Mouse (Mus musculus): Measurements from ENCODE around the gene Ablim2.

Ablim2 gene

DNA sequence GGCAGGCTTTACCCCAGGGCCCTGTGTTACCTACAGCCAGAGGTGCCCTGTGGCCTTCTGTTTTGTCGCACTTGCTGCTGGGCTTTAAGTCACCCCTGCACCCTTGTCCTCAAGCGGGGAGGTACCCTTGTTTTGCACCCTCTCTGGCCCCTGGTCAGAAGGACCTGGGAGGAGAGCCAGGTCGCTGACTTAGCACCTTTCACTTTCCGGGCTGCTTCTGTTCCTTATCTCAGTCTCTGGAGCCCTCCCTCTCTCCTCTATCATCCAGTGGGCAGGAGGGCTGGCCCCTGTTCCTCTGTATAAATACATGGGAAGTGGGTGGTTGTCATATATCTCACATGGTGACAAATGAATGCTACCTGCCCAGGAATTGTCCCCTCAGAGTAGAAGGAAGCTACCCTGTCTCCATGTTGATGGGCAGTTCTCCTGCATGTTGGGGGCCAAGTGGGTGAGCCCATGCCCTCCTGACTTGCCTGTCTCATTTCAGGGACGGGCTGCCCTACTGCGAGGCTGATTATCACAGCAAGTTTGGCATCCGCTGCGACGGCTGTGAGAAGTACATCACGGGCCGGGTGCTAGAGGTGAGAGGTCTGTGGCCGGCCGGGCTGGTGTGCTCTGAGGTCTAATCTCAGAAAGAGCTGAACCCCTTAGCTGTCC lies 54.1 kb downstream of the Ablim2 start:
- no peak for DNase-seq (ENCODE audit: low spot score in 2 of 2)

DNA sequence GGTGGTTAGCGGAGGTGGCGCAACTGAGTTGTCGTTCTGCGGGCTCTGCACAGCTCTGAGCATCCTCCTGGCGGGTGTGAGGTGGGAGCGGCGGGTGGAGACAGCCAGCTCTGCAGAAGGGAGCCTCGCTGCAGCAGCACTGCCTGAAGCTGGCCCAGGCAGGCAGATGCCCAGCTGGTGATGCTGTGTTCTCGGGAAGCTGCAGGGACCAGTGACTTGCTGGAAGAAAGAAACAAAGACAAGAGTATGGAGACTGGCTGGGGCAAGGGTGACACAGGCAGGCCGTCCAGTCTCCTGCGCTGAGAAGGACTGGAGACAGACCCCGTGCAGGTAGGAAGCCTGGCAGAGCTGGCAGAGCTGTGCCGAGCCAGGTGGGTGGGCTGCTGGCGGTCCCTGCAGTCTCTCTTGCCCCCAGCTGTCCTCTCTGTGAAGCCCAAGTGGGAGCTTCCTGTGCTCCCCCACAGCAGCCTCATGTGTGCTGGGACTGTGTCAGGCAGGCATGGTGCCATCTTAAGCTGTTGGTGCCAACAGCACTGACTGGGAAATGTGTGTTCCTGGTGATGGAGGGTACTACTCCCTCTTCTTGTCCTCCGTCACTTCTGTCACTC lies 56.8 kb downstream of the Ablim2 start:
- DNase-seq (ENCODE audit: low spot score in 2 of 2): peak in 1 of 2 experiments; percentile 50

DNA sequence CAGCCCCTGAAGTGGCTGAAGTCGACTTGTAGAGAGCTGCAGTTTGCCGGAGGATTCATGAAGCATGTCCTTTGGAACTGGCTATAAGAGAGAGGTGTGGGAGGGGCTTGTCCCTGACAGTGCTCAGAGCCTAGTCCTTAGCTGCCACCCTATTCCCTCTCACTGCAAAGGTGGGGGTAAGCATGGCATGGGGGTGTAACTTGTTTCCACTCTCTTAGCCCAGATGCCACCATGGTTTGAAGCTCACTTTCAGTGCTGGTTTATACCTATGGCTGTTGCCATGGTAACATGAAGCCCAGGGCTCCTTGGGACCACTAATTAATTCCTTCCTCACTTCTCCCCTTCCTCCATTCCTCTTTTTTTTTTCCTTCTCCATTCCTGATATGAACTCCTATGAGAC lies 57.4 kb downstream of the Ablim2 start:
- no peak for DNase-seq (ENCODE audit: low spot score in 2 of 2)

DNA sequence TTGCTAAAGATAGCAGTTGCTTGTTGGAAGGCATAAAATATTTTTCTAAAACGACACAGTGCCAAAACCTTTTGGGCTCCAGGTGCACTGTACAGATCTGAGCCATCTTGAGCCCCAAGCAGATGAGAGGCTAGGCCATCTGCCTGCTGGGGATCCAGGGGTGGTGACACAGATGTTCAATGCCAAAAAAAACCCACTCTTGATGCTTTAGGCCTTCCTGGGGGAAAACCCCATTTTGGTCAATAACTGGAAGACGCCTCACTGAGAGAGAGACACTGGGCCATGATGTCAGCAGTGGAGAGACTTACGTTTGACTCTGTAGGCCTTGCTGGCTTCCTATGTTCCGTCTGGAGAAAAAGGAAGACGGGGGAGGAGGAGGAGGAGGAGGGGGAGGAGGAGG lies 59.6 kb downstream of the Ablim2 start:
- no peak for DNase-seq (ENCODE audit: low spot score in 2 of 2)

DNA sequence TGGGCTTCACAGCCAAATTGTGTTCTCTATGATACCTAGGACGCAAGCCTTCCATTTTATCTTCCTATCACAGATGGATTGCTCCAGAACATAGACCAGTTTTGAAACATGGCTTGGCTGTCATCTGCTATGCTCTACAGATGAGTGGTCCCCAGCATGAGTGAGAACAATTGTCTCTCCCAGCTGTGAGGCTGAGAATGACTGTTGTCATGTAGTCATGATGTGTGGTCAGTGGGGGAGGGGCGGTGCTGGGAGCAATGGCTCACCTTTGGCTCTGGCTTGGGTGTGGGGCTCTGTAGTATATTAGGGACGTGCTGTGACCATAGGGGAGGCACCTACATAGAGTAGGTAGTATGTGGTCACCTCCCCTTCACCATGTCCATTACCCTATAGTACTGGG lies 60.2 kb downstream of the Ablim2 start:
- DNase-seq (ENCODE audit: low spot score in 2 of 2): no peak

DNA sequence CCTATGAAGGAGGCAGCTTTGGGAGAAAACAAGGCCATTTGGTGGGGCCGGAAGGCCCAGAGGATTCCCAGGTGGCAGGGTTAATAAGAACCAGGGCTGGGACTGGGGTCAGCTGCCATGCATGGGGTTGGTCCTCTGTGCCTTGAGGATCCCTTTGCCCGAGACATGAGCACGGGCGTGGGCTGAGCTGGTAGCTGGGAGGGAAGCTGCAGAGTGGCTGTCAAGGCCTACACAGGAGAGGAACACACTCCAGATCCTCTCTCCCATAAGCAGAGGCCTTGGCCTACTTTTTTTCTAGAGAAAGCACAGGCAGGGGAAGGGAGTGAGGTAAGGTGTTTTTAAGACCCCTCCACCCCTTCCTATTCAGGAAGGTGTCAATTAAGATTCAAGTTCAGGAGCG lies 65.0 kb downstream of the Ablim2 start:
- DNase-seq (ENCODE audit: low spot score in 2 of 2): no peak

DNA sequence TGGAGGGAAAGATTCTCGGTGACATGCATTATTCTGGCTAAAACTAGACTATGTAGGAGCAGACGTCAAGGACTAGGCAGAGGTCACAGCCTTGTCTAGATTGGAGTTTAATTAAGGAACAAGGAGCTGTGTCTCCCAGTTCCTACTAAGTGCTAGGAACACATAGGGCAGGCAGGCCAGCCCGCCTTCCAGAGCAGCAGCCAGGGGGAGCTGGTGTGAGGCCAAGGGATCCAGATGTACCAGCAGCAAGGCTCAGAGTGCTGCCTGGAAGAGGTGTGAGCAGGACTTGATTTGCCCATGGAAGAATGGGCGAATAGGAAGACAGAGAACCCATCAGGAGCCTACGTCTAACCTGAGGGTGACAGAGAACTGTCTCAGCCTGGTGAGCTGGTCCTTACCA lies 68.8 kb downstream of the Ablim2 start:
- DNase-seq (ENCODE audit: low spot score in 2 of 2): no peak

DNA sequence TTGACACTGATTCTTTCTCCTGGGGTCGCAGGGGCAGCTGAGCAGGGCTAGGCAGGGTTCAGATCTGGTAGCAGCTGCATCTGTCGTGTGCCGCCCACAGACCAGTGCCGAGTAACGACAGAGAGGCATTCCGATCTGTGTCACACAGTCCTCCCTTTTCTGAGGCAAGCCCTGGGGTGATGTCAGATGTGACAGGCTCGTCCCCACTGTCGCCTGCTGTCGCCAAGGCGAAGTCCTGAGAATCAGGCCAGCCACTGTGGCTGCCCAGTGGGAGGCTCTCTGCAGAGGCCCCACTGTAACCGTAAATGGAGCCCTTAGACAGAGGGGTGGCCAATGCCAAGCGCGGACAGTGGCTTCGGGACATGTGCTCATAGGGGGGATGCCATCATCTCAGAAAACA lies 69.4 kb downstream of the Ablim2 start:
- peak in 1 of 2 experiments; percentile 40 for DNase-seq (ENCODE audit: low spot score in 2 of 2)

DNA sequence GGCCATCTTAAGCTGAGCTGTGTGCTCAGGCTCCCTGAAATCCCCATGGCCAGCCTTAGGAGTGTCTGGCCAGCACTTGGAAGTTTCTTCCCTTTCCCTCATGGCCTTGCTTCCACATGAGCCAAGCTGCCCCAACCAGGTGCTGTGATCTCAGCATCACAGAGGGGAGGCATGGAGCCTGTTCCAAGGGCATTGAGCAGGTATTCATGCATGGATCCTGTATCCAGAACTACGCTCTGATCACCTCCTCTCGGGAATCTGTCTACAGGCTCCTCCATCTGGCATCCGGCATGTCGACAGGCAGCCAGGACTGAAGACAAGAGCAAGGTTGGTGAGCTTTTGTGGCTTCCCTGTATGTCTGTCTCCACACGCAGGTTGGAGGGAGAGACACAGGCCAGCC lies 70.2 kb downstream of the Ablim2 start:
- DNase-seq (ENCODE audit: low spot score in 2 of 2): no peak

DNA sequence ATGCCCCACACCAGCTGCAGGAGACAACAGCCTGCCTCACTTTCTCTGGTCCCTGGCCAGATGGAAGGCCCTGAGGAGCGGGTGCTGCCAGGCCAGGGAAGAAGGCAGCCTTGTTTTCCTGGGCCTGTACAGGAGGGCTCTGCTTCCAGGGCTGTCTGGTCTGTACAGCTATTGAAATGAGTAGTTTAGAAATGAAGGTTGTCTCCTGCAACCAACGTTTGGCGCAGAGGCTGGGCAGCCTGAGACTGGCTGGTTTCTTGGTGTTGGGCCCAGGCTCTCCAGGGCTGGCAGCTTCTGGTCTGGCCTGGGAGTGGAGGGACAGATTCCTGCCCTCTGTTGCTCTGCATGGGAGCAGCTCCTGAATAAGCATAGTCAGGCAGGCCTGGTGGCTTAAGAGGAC lies 72.4 kb downstream of the Ablim2 start:
- DNase-seq (ENCODE audit: low spot score in 2 of 2): peak in 1 of 2 experiments; percentile 51

DNA sequence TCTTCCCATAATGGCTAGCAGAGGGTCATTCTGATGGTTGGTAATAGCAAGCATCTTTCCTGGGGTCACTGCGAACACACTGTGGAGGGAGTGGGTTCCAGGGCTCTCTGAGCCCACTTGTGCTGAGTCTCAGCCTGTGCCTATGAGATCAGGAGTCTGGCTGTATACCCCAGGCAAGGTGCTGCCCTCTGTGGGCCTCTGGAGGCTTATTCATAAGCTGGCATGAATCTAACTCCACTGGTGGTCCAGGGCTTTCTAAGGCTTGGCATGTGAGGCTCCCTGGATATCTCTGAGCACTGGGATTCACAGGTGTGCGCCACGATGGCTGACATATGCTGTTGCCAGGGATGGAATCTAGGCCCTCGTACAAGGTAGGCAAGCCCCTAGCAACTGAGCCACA lies 76.2 kb downstream of the Ablim2 start:
- no peak for DNase-seq (ENCODE audit: low spot score in 2 of 2)

DNA sequence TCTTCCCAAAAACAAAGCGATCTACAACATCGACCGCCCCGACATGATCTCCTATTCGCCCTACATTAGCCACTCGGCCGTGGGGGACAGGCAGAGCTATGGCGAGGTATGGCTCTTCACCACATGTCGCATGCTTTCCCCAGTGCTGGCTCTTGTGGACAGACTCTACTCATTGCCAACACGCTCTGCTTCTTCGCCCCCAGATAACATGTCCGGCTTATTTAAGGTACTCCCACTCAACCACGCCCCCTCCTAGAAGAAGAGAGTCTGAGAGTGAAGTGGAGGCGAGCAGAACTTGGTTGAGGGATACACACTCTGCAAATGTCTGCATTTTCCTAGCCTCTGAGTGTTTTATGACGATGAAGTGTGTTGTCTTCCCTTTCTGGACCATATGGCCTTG lies 79.3 kb downstream of the Ablim2 start:
- DNase-seq (ENCODE audit: low spot score in 2 of 2): no peak

DNA sequence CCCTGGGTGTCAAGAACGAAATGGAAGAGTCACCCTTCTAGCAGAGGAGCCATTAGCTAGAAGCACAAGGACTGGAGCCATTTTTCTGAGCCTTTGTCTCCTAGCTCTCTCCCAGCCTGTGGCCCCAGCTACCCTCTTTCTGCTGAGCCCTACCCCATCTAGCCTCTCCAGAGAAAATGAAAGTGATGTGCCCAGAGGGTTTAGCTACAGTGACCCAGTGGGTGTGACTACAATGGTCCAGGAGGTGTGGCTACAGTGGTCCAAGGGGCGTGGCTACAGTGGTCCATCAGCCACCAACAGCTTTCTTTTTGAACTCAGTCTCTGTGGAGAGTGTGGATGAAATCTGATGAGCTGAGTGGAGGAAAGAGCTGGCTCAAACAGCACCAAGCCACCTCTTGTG lies 81.6 kb downstream of the Ablim2 start:
- no peak for DNase-seq (ENCODE audit: low spot score in 2 of 2)

DNA sequence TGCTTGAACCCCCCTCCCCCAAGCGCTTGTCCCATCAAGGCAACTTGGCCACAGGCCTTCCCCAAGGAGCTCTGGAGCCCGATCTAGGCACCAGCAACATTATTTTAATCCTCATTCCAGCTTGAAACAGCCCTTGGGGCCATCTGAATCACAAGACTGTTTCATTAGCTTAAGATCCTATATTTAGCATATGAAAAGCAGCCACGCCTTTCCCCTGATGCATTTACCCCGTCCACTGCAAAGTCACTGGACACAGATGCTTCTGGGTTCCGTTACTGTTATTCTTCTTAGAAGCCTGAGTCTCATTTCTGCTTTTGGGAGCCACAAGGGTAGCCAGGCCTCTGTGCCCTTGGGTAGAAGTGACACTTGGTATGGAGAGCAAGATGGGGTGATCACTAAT lies 93.8 kb downstream of the Ablim2 start:
- DNase-seq (ENCODE audit: low spot score in 2 of 2): no peak

DNA sequence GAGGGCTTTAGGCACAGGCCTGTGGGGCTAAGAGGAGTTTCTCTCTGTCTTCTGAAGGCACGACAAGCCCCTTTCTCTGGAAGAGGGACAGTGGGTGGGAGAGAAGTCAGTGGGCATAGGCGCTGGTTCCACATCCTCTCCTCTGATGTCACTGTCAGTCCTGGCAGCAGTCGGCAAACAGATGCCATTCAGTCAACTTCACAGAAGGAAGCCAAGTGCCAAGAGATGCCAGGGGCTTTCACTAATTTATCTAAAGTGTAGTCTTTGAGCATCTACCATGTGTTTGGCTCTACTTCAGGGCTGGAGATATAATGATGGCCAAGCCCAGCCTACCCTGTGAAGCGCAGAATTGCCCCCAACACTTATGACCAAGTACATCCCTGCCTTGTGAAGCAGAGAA lies 95.8 kb downstream of the Ablim2 start:
- no peak for DNase-seq (ENCODE audit: low spot score in 2 of 2)

DNA sequence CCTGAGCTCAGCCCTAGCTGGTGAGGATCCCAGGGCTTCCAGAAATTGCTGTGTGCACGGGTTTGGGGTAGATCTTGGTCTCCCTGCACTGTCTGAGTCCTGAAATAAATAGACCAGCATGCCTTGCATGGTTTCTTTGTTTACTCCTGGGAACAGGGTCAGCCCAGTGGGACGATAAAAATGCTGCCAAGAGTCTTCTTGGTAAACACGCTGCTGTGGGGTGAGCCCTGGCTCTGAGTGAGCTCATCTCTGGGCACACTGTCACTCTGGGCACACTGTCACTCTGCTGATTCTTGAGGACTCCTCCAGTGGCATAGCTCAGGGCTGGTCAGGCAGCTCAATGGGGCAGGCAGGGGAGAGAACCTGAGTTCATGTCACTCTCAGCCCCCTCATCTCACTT lies 98.6 kb downstream of the Ablim2 start:
- no peak for DNase-seq (ENCODE audit: low spot score in 2 of 2)

DNA sequence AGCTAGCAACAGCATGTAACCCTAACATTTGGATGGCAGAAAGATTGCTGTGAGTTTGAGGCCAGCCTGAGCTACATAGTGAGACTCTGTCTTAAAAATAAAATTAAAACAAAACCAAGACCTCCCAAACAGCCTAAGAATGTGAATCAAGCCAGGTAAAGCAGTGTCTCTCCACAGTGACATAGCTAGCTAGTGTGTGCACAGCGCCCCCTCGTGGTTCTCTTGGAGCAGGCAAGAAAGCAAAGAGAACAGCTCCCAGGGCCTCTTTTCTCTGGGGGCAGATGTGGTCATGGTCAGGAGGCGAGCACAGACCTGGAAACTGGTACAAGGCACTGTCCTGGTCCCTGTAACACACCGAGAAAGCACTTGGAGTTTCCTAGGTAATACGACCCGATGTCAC lies 100.4 kb downstream of the Ablim2 start:
- peak; percentile 59 to 77 for DNase-seq (ENCODE audit: low spot score in 2 of 2)

DNA sequence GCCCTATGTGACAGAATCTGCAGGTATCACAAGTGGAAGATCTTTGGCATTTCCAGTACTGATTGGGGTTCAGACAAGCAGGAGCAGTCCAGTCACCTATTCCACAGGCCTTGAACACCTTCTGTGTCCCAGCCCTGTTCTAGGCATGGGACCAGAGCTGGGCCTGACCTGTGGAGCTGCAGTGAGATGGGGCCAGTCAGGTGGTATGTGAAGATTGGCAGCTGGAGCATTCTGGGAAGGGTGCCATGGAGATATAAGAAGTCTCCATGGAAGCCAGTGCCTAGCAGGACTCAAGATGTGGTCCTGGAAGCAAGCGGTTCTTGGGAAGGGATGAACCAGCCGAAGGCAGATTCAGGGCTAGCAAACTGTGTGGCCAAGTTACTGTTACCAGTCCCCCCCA lies 103.8 kb downstream of the Ablim2 start:
- no peak for DNase-seq (ENCODE audit: low spot score in 2 of 2)

DNA sequence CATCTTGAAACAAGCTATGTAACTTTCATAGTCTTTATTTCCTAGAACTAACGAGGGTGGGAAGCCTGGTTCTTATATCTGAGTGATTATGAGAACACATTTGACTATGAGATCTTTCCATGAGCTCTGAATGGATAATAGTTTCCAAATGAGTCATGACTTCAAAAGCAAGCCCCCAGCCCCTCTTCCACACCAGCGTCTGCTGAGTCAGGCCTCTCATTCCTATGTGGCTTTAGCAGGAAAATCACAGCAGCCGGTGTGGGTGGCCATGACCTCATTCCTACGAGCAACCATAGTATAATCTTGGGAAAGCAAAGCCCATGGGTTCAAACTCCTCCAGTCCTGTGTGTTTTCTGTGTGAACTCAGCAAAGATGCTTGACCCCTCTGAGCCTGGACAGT lies 112.3 kb downstream of the Ablim2 start:
- no peak for DNase-seq (ENCODE audit: low spot score in 2 of 2)

DNA sequence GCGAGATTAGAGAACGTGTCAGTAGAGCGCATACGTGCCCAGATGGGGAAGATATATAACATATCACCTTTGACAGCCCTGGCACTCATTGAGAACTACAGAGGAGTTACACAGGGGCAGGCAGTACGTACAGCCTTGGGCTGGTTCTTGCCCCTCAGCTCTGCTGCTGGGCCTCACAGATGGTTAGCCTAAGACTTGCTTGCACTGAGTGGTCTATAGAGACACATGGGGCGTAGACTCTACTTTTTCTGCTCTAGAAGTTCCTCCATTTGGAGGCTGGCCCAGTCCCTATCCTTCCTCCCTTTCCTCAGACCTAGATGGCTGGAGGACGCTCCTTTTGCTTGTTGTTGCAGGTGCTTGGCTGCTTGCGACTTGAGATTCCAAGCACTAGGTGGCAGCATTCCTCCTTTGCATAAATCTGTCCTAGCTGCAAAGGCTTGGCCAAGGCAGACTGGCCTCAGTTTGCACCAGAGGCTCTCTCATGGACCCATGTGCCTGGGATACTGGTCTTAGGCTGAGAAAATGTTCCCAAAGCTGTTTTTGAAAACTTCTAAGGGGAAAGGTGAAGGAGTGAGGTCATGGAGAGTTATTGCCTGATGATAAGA lies 112.8 kb downstream of the Ablim2 start:
- peak in 1 of 2 experiments; percentile 74 for DNase-seq (ENCODE audit: low spot score in 2 of 2)

DNA sequence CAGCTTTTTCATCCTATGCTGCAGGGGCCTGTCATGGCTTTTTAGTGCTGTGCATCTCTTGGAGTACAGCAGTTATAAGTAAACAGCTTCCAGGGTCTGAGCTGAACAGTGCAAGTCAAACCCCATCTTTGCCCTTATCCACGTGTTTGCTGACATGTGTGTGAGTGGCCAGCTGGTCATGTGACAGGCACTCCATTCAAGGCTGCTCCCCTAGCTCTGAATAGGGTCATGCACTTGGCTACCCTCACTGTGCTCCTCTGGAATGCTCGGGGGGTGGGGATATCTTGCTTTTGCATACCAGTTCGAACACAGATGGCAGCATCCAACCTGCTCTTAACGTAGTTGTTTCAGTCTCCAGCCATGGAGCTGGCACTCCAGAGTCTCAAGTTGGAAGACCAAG lies 115.7 kb downstream of the Ablim2 start:
- DNase-seq (ENCODE audit: low spot score in 2 of 2): no peak

DNA sequence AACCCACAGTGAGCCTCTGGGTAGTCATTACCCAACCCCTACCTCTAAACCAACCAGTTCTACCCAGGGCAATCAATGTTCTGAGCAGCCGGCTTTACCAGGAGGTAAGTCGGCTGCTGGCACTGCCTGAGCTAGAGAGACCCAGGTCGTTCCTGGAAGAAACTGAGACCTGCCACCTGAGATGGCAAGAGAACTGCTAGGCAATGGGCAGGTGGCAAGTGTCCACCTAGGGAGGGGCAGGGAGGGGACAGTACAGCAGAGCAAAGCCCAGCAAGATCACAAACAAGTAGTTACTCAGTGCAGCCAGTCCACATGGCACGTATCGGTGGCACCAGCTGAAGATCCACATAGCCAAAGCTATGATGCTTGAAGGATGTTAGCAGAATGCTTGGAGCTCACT lies 118.6 kb downstream of the Ablim2 start:
- no peak for DNase-seq (ENCODE audit: low spot score in 2 of 2)

DNA sequence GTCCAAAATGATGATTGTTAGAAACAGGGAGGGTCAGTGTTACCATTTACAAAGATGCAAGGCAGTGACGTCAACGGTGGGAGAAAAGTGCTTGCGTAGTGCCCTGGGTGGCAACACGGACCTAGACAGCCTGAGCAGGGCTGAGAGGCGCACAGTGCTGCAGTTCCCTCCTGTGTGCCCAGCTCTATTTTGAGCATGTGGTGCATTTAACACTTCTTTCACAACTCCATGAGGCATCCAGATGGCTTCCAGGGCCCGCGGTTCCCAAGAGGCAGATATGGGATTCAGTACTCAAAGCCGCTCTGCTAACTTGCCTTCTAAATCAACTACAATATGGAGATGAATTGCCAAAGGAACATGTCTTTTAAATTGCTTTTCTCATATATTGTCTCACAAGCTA lies 121.5 kb downstream of the Ablim2 start:
- no peak for DNase-seq (ENCODE audit: low spot score in 2 of 2)

DNA sequence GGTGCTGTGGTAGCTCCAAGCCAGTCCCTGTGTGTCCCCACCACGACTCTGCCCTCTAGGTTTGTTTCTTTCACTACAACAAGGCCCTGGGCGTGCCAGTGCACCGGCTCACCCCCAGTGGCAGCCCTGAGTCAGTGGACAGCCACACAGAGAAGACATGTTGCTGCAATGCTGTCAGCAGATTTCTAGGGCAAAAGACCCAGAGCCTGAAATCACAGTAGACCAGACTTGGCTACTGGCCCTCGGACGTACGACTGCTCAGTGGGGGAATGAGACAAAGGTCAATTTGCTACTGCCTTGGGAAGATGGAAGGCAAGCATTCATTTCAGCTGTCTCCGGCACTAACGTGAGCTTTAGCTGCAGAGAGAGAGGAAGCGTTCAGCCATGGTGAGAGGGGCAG lies 124.7 kb downstream of the Ablim2 start:
- no peak for DNase-seq (ENCODE audit: low spot score in 2 of 2)

Data from cerebellum, postnatal 4 days (tissue).